ENCODE assay signal across 23 mouse cellular contexts in the genomic region with DNA sequence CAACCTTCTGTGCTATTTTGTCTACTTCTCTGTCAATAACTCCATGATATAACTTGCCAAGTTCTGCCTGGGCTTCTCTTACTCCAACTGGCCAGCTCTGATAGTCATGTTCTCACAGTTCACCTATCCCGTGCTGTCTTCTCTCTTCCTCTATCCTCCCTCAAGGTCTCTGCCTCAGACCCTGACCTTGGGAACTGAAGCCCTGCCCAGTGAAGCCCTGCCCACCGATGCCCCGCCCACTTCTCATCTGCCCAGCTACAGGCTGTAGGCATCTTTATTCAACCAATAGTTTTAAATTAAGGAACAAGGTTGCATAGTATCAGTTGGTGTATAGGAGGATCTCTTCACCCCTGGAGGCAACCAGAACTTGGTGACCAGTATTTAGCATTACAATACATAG. TPM values are rescaled to one million over a fixed set of nuclear protein-coding genes. Genes with fewer than 3 reads are reported as not detected.
DNase-seq lines count a peak whose midpoint lies in the region; ATAC-seq lines count a peak whose summit lies in the region.
"Had no signal": no experiment of that assay in that cellular context is flagged by ENCODE, and none has a peak within 500 bp of the region (broad histone marks: within the 10 kb centered on the region; RNA-seq: fewer than 3 reads in every experiment).

No protein-coding gene starts in this region.

- DNase-seq in adrenal gland, postnatal 14 days = peak; percentile 21
- no peak for DNase-seq in adrenal gland, postnatal 10 days
- DNase-seq in testis, postnatal 10 days (ENCODE audit: low spot score) = peak; percentile 45
- DNase-seq in testis, postnatal 14 days (ENCODE audit: low spot score) = no peak
- DNase-seq in frontal cortex, postnatal 36 days (ENCODE audit: low spot score in 2 of 2) = no peak
- no peak for DNase-seq in left cerebral cortex, adult 18-20 months (ENCODE audit: low spot score in 2 of 2)
- DNase-seq: adrenal gland, adult 2 months; adrenal gland, postnatal 36 days; cerebellum, adult 18-20 months; cerebellum, adult 9-10 months; cerebellum, postnatal 14 days; gastrocnemius, adult 2 months; gastrocnemius, postnatal 14 days; heart, adult 18-20 months; heart, postnatal 10 days; heart, postnatal 4 days had no signal

- ATAC-seq in common myeloid progenitor, adult 5-6 weeks (replicated peaks; ENCODE audit: low read depth, poor library complexity, severe bottlenecking) = peak; percentile 39; the same call in 1 of the 2 replicates
- peak; percentile 62 for ATAC-seq in monocyte, adult 5-6 weeks (replicated peaks; ENCODE audit: insufficient number of reproducible peaks, low FRiP score, low TSS enrichment, poor library complexity, severe bottlenecking)
- ATAC-seq: CD4-positive, CD25-positive, alpha-beta regulatory T cell, adult 4 months; forebrain, embryonic 15.5 days; hindbrain, postnatal 0 days; inflammation-experienced regulatory T-cells, adult 6 months; intestine, embryonic 16.5 days had no signal

RNA-seq across cellular contexts. Expression of a gene that starts 37.4 kb away (rescaled TPM):
- 10.3 and 16.5 TPM in 2 replicates for total RNA-seq in adrenal gland, postnatal 14 days (2021)
- total RNA-seq in adrenal gland, postnatal 10 days (2021) = 10 to 100 TPM; 12.5 to 14.9 TPM
- total RNA-seq in common myeloid progenitor, adult 5-6 weeks (2017) = 11.2 and 15.3 TPM in 2 replicates
- 176 to 204 TPM (median 187 TPM) in 3 replicates for total RNA-seq in monocyte, adult 5-6 weeks (2017)
- 10 to 100 TPM; 37.8 to 40.1 TPM for total RNA-seq in left cerebral cortex, adult 18-20 months (2021)

Comparison
In these comparisons a context has a peak if more than half of its experiments do, and no peak if none do; other contexts are left out.
1. DNase-seq: peak in adrenal gland, postnatal 14 days (single experiment) and testis, postnatal 10 days (single experiment); none in adrenal gland, postnatal 10 days (single experiment), testis, postnatal 14 days (single experiment), frontal cortex, postnatal 36 days (0 of 2) and left cerebral cortex, adult 18-20 months (0 of 2).